Mouse (Mus musculus) hindbrain, embryonic 10.5 days (tissue): ENCODE measurements around the gene Dpep2nb. TPM values are rescaled to one million over a fixed set of nuclear protein-coding genes. Genes with fewer than 3 reads are reported as not detected.
"Not testable (repeated sequence)": the region's sequence is repeated elsewhere in the genome, so short reads cannot be mapped to it uniquely, and the experiment has no call there.

ENCODE experiments used
- DNase-seq: peaks from one replicate; pipeline ENCODE4 v3.0.0-alpha.2; 2017; ENCODE audit warnings: low spot score
- H3K27ac ChIP-seq: fragments of 300-500 bp; sonication (generic); 2 replicates; pipeline ENCODE4 v1.5.1; 2016; ENCODE audit warnings: mild to moderate bottlenecking, moderate library complexity
- H3K27me3 ChIP-seq: fragments of 300-500 bp; sonication (generic); 2 replicates; pipeline ENCODE4 v1.6.1; 2016; ENCODE audit warnings: mild to moderate bottlenecking; ENCODE audit not compliant: poor library complexity, insufficient read depth, severe bottlenecking
- H3K36me3 ChIP-seq: fragments of 300-500 bp; sonication (generic); 2 replicates; pipeline ENCODE4 v1.6.1; 2016; ENCODE audit warnings: mild to moderate bottlenecking, moderate library complexity
- H3K4me1 ChIP-seq: fragments of 300-500 bp; sonication (generic); replicated peaks from 2 replicates; pipeline ENCODE4 v1.6.1; 2016; ENCODE audit warnings: mild to moderate bottlenecking
- H3K4me3 ChIP-seq: fragments of 300-500 bp; sonication (generic); 2 replicates; pipeline ENCODE4 v1.5.1; 2016; ENCODE audit warnings: mild to moderate bottlenecking, moderate library complexity
- H3K9me3 ChIP-seq: fragments of 300-500 bp; sonication (generic); 2 replicates; pipeline ENCODE4 v1.6.1; 2016; ENCODE audit warnings: mild to moderate bottlenecking, moderate library complexity
- WGBS: fragments of 180-500 bp; shearing (Covaris S2); methylation state at CpG from one replicate; pipeline ENCODE4 v1.1.7; 2016; 5-methylcytosine and 5-hydroxymethylcytosine counted together
- polyA plus RNA-seq: library from polyadenylated mRNA; unstranded; fragments of >200 nt; fragmentation: Nextera tagmentation; extraction: Ambion mirVana; gene quantifications from 2 replicates; pipeline ENCODE4 v1.2.1, GENCODE M21; 2016

The Dpep2nb gene
- polyA plus RNA-seq, 1 experiment from 2014 or later = not detected

- H3K4me1 ChIP-seq = no peaks in the 10 kb centered on the region
- DNase-seq = no peak
- H3K36me3 ChIP-seq = no peaks in the 10 kb centered on the region
- 83% methylated on average over 2 of the region's 2 CpGs for WGBS
- peaks cover 4% of the 10 kb centered on the region; the same call in 1 of the 2 replicates for H3K27me3 ChIP-seq
- no peak overlapping the region for H3K27ac ChIP-seq
- H3K9me3 ChIP-seq = no peaks in the 10 kb centered on the region
- H3K4me3 ChIP-seq = no peak overlapping the region
Measured at GRCm38 (mm10) chr8:105998971-105999370, 6.8 kb downstream of the Dpep2nb start.

- Histone ChIP-seq H3K36me3 (no peaks in the 10 kb centered on the region), H3K9me3 (no peaks in the 10 kb centered on the region), H3K4me3 (no peak overlapping the region), H3K4me1 (peaks cover 2% of the 10 kb centered on the region; the same call in 1 of the 2 replicates), H3K27ac (no peak overlapping the region), H3K27me3 (peaks cover 4% of the 10 kb centered on the region; the same call in 1 of the 2 replicates)
- 77% methylated on average over 7 of the region's 7 CpGs for WGBS
- no peak for DNase-seq
Measured at GRCm38 (mm10) chr8:105996359-105996758, 9.4 kb downstream of the Dpep2nb start.

GRCm38 (mm10) chr8:105993226-105993625 is 12.5 kb downstream of the Dpep2nb start:
- Histone ChIP-seq H3K27ac (no peak overlapping the region), H3K9me3 (no peaks in the 10 kb centered on the region), H3K27me3 (peaks cover 7% of the 10 kb centered on the region; the same call in 1 of the 2 replicates), H3K4me1 (peaks cover 6% of the 10 kb centered on the region), H3K36me3 (no peaks in the 10 kb centered on the region), H3K4me3 (no peak overlapping the region)
- WGBS = 65% methylated on average over 4 of the region's 4 CpGs
- no peak for DNase-seq

- Histone ChIP-seq H3K4me3 (no peak overlapping the region), H3K4me1 (peaks cover 6% of the 10 kb centered on the region), H3K36me3 (no peaks in the 10 kb centered on the region), H3K27ac (no peak overlapping the region), H3K9me3 (no peaks in the 10 kb centered on the region), H3K27me3 (peaks cover 7% of the 10 kb centered on the region; the same call in 1 of the 2 replicates)
- no peak for DNase-seq
- WGBS = 71% methylated on average over 5 of the region's 5 CpGs
Measured at GRCm38 (mm10) chr8:105992499-105992898, 13.3 kb downstream of the Dpep2nb start.

GRCm38 (mm10) chr8:105991546-105991945 is 14.2 kb downstream of the Dpep2nb start:
- Histone ChIP-seq H3K27me3 (peaks cover 7% of the 10 kb centered on the region; the same call in 1 of the 2 replicates), H3K4me3 (no peak overlapping the region), H3K36me3 (no peaks in the 10 kb centered on the region), H3K27ac (peak overlapping the region; percentile 73; the same call in 1 of the 2 replicates), H3K9me3 (no peaks in the 10 kb centered on the region), H3K4me1 (peaks cover 6% of the 10 kb centered on the region)
- WGBS = 80% methylated on average over 2 of the region's 2 CpGs
- DNase-seq = no peak

- no peaks in the 10 kb centered on the region for H3K9me3 ChIP-seq
- peaks cover 6% of the 10 kb centered on the region for H3K4me1 ChIP-seq
- peak within 1 kb of the TSS; percentile 73 for H3K27ac ChIP-seq
- H3K4me3 ChIP-seq = no peak within 1 kb of the TSS
- H3K27me3 ChIP-seq = peaks cover 4% of the 10 kb centered on the region; the same call in 1 of the 2 replicates
- H3K36me3 ChIP-seq = no peaks in the 10 kb centered on the region
- DNase-seq = peak; percentile 80
- WGBS = 10% methylated on average over 15 of the region's 15 CpGs
Measured at GRCm38 (mm10) chr8:105990856-105991387, 14.9 kb downstream of the Dpep2nb start, which contains the start of gene Dus2. Gene Dus2, plus strand, starts transcription at chr8:105991337.

- no peak overlapping the region for H3K27ac ChIP-seq
- 92% methylated on average over 11 of the region's 11 CpGs for WGBS
- DNase-seq = no peak
- no peak overlapping the region for H3K4me3 ChIP-seq
- H3K27me3 ChIP-seq = 0 out of 2 replicates have a peak, but pooled peaks cover 3% of the 10 kb centered on the region
- H3K36me3 ChIP-seq = no peaks in the 10 kb centered on the region
- no peaks in the 10 kb centered on the region for H3K9me3 ChIP-seq
- peaks cover 6% of the 10 kb centered on the region for H3K4me1 ChIP-seq
Measured at GRCm38 (mm10) chr8:105988546-105988945, 17.2 kb downstream of the Dpep2nb start.

- WGBS = 86% methylated on average over 11 of the region's 11 CpGs
- DNase-seq, H3K27ac ChIP-seq, H3K4me3 ChIP-seq, H3K9me3 ChIP-seq, H3K27me3 ChIP-seq, H3K4me1 ChIP-seq, H3K36me3 ChIP-seq: not testable (repeated sequence)
Measured at GRCm38 (mm10) chr8:105983406-105983805, 22.4 kb downstream of the Dpep2nb start.

- Histone ChIP-seq H3K36me3 (no peaks in the 10 kb centered on the region), H3K4me3 (no peak overlapping the region), H3K4me1 (no peaks in the 10 kb centered on the region), H3K27me3 (no peaks in the 10 kb centered on the region), H3K9me3 (no peaks in the 10 kb centered on the region), H3K27ac (no peak overlapping the region)
- DNase-seq = no peak
- whole genome bisulfite sequencing = 81% methylated on average over 1 of the region's 1 CpGs
Measured at GRCm38 (mm10) chr8:105981146-105981545, 24.6 kb downstream of the Dpep2nb start.

GRCm38 (mm10) chr8:105979325-105979724 is 26.4 kb downstream of the Dpep2nb start, which contains the start of gene Dpep3:
Gene Dpep3, minus strand, starts transcription at chr8:105979429.
- H3K9me3 ChIP-seq = no peaks in the 10 kb centered on the region
- no peaks in the 10 kb centered on the region for H3K4me1 ChIP-seq
- H3K27me3 ChIP-seq = no peaks in the 10 kb centered on the region
- no peak within 1 kb of the TSS for H3K27ac ChIP-seq
- H3K36me3 ChIP-seq = no peaks in the 10 kb centered on the region
- 92% methylated on average over 15 of the region's 15 CpGs for WGBS
- no peak for DNase-seq
- no peak within 1 kb of the TSS for H3K4me3 ChIP-seq

- Histone ChIP-seq H3K9me3 (no peaks in the 10 kb centered on the region), H3K4me1 (no peaks in the 10 kb centered on the region), H3K36me3 (no peaks in the 10 kb centered on the region), H3K4me3 (no peak overlapping the region), H3K27ac (no peak overlapping the region), H3K27me3 (no peaks in the 10 kb centered on the region)
- no peak for DNase-seq
- WGBS = 62% methylated on average over 7 of the region's 7 CpGs
Measured at GRCm38 (mm10) chr8:105975363-105975762, 30.4 kb downstream of the Dpep2nb start.

GRCm38 (mm10) chr8:105971019-105971720 is 34.6 kb downstream of the Dpep2nb start:
- H3K4me3 ChIP-seq = no peak overlapping the region
- H3K27me3 ChIP-seq = peaks cover 22% of the 10 kb centered on the region
- WGBS = 76% methylated on average over 8 of the region's 8 CpGs
- no peaks in the 10 kb centered on the region for H3K9me3 ChIP-seq
- no peaks in the 10 kb centered on the region for H3K36me3 ChIP-seq
- no peak overlapping the region for H3K27ac ChIP-seq
- no peak for DNase-seq
- peaks cover 11% of the 10 kb centered on the region for H3K4me1 ChIP-seq

GRCm38 (mm10) chr8:105969367-105969766 is 36.4 kb downstream of the Dpep2nb start:
- Histone ChIP-seq H3K9me3 (no peaks in the 10 kb centered on the region), H3K27me3 (peaks cover 40% of the 10 kb centered on the region), H3K4me3 (no peak overlapping the region), H3K36me3 (no peaks in the 10 kb centered on the region), H3K4me1 (peaks cover 29% of the 10 kb centered on the region), H3K27ac (no peak overlapping the region)
- no peak for DNase-seq
- 69% methylated on average over 1 of the region's 1 CpGs for WGBS
